Mouse (Mus musculus): ENCODE results near the gene Gpr6. TPM values are rescaled to one million over a fixed set of nuclear protein-coding genes. Genes with fewer than 3 reads are reported as not detected.

Gpr6 gene
- 2.7 and 2.9 TPM in 2 replicates for polyA plus RNA-seq (2015; fragmentation: Nextera tagmentation; extraction: Ambion mirVana)

GRCm38 (mm10) chr10:41072116-41072515, at the start of gene Gpr6:
Gene Gpr6 (minus strand): TSS chr10:41072285.
- H3K4me2 ChIP-seq: peak within 1 kb of the TSS; percentile 97
- H3K9ac ChIP-seq: peak within 1 kb of the TSS; percentile 57
- H3K4me3 ChIP-seq: peak within 1 kb of the TSS; percentile 55
- H3K27ac ChIP-seq: peak within 1 kb of the TSS; percentile 49
- under 1% methylated on average over 23 of the region's 23 CpGs for WGBS
- peak; percentile 83 for ATAC-seq (replicated peaks)
- H3K9me3 ChIP-seq: no peaks in the 10 kb centered on the region
- peaks cover 23% of the 10 kb centered on the region for H3K4me1 ChIP-seq
- peaks cover 14% of the 10 kb centered on the region for H3K27me3 ChIP-seq (replicated peaks)
- H3K36me3 ChIP-seq (replicated peaks): no peaks in the 10 kb centered on the region

GRCm38 (mm10) chr10:41100060-41100459, 28.0 kb upstream of the Gpr6 start:
- Histone ChIP-seq H3K9me3 (no peaks in the 10 kb centered on the region), H3K27me3 (replicated peaks) (no peaks in the 10 kb centered on the region), H3K9ac (no peak overlapping the region), H3K4me2 (no peak overlapping the region), H3K36me3 (replicated peaks) (no peaks in the 10 kb centered on the region), H3K27ac (no peak overlapping the region), H3K4me3 (no peak overlapping the region), H3K4me1 (peaks cover 5% of the 10 kb centered on the region)
- WGBS: 58% methylated on average over 2 of the region's 2 CpGs
- peak; percentile 51; the same call in 1 of the 2 replicates for ATAC-seq (replicated peaks)

DNA sequence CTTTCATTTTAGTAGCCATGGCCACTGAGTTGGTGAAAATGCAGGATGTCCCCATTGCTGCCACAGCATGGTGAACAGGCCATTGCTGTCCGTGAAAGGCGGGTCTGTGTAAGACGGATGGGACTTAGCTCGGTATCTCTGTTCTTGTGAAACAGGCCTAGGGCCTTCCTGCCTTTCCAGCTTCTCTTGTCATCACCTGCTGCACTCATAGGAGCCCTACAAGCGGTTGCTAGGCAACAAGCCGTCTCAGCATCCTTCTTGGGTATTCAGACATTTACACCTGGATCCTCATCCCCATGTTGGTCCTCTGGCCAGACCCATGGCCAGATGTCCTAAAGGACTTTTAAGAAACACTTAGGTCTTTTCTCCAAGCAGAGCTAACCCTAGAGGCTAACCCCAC, 26.1 kb upstream of the Gpr6 start:
- no peaks in the 10 kb centered on the region for H3K9me3 ChIP-seq
- peak; percentile 74 for ATAC-seq (replicated peaks)
- WGBS: 72% methylated on average over 6 of the region's 6 CpGs
- peaks cover 5% of the 10 kb centered on the region for H3K4me1 ChIP-seq
- no peaks in the 10 kb centered on the region for H3K27me3 ChIP-seq (replicated peaks)
- H3K4me3 ChIP-seq: no peak overlapping the region
- H3K9ac ChIP-seq: no peak overlapping the region
- H3K27ac ChIP-seq: no peak overlapping the region
- H3K4me2 ChIP-seq: no peak overlapping the region
- no peaks in the 10 kb centered on the region for H3K36me3 ChIP-seq (replicated peaks)

DNA sequence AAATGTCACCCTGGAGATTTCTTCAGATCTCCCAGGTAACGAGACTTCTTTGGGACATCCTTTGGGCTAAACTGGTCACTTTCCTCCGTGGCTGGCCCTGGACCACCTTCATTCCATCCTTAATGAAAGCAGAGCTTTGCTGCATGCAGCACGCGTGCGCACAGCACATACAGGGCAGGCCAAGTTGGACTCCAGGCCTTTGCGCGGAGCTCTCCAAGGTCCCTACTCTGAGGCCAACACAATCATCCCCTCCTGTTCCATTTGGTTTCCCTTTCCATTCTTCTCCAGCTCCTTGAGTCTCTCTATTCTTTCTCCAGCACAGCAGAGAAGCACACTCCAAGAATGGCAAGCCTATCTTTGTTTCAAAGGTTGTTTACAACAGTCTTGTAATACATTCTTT, 16.8 kb upstream of the Gpr6 start:
- Histone ChIP-seq H3K9ac (no peak overlapping the region), H3K4me2 (no peak overlapping the region), H3K4me1 (no peaks in the 10 kb centered on the region), H3K9me3 (no peaks in the 10 kb centered on the region), H3K4me3 (no peak overlapping the region), H3K36me3 (replicated peaks) (no peaks in the 10 kb centered on the region), H3K27me3 (replicated peaks) (no peaks in the 10 kb centered on the region), H3K27ac (no peak overlapping the region)
- ATAC-seq (replicated peaks): no peak
- WGBS: 72% methylated on average over 7 of the region's 7 CpGs

- peak overlapping the region; percentile 55 for H3K4me3 ChIP-seq
- no peaks in the 10 kb centered on the region for H3K36me3 ChIP-seq (replicated peaks)
- H3K4me2 ChIP-seq: peak overlapping the region; percentile 97
- no peaks in the 10 kb centered on the region for H3K9me3 ChIP-seq
- H3K27me3 ChIP-seq (replicated peaks): peaks cover 14% of the 10 kb centered on the region
- H3K9ac ChIP-seq: peak overlapping the region; percentile 57
- peak overlapping the region; percentile 49; the same call in 1 of the 2 replicates for H3K27ac ChIP-seq
- ATAC-seq (replicated peaks): peak; percentile 41
- 2% methylated on average over 11 of the region's 11 CpGs for WGBS
- H3K4me1 ChIP-seq: peaks cover 23% of the 10 kb centered on the region
Observed at GRCm38 (mm10) chr10:41071696-41072095, 389 bp downstream of the Gpr6 start.

DNA sequence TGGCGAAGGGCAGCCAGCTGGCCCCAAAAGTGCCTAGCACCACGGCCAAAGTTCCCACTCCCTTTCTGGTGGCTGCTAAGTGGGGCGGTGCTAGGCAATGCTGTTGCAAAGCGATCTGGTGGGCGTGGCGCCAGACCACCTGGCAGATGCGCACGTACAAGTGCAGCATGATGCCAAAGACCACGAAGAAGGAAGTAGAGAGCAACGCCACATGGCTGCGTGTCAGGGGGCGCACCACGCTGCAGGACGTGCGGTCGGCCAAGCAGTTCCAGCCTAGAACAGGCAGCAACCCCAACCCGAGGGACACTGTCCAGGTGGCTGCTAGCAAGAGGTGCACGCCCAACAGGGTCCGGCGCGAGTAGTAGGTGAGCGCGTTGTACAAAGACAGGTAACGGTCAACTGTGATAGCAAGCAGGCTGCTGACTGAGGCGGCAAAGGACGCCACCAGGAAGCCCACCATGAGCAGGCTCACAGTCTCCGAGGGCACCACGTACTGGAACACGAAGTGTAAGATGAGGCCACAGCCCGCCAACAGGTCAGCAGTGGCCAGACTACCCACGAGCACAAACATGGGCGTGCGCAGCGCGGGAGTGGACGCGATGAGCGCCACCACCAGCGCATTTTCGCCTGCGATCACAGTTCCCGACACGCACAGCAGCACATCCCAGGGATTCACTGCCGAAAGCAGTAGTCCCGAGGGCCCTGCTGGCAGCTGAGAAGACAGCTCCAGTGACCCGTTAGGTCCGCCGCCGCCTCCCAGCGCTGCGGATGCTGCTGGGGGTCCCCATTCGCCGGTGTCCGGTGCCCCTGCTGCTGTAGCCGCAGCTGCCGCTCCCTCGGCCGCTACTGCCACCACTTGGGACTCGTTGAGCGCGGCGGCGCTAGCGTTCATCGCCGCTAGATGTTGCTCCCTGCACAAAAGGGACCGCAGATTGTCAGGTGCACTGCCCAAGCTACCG, 1.1 kb downstream of the Gpr6 start:
- Histone ChIP-seq H3K4me3 (peak overlapping the region; percentile 55), H3K9ac (peak overlapping the region; percentile 55), H3K4me2 (peak overlapping the region; percentile 97), H3K9me3 (no peaks in the 10 kb centered on the region), H3K27ac (peak overlapping the region; percentile 49), H3K36me3 (replicated peaks) (no peaks in the 10 kb centered on the region), H3K27me3 (replicated peaks) (peaks cover 14% of the 10 kb centered on the region), H3K4me1 (peaks cover 23% of the 10 kb centered on the region)
- peak; percentile 76 for ATAC-seq (replicated peaks)
- WGBS: 2% methylated on average over 68 of the region's 68 CpGs

DNA sequence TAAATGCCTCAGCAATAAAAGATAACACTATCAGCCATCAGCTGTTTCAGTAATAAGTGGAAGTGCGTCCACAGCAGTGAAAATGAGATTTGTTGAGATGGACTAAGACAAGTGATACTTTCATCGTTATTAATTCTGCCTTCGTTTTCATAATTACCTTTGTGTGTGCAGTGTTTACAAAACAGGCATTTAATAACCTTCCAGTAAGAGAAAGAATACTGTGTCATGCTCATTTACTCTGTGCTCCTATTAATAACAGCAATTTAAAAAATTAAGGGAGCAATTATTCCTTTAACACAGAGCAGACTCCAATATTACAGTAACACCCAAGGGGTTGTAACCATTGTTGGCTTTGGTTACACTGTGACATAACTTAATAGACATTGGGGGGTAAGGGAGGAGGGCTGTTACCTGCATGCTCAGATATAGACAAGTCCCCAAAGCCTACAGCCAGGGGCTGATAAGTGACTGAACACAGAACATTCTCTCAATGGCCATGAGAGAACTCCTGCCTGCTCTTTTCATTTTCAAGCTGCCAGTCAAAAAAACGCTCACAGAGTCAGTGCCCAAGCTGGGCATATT, 11.7 kb downstream of the Gpr6 start:
- no peaks in the 10 kb centered on the region for H3K36me3 ChIP-seq (replicated peaks)
- ATAC-seq (replicated peaks): no peak
- WGBS: 60% methylated on average over 4 of the region's 4 CpGs
- H3K4me2 ChIP-seq: no peak overlapping the region
- H3K27ac ChIP-seq: no peak overlapping the region
- H3K27me3 ChIP-seq (replicated peaks): no peaks in the 10 kb centered on the region
- no peak overlapping the region for H3K4me3 ChIP-seq
- no peak overlapping the region for H3K9ac ChIP-seq
- no peaks in the 10 kb centered on the region for H3K9me3 ChIP-seq
- H3K4me1 ChIP-seq: no peaks in the 10 kb centered on the region

- H3K9ac ChIP-seq: no peak overlapping the region
- H3K9me3 ChIP-seq: no peaks in the 10 kb centered on the region
- H3K36me3 ChIP-seq (replicated peaks): no peaks in the 10 kb centered on the region
- H3K4me3 ChIP-seq: no peak overlapping the region
- WGBS: 62% methylated on average over 9 of the region's 9 CpGs
- no peak overlapping the region for H3K4me2 ChIP-seq
- ATAC-seq (replicated peaks): no peak
- no peaks in the 10 kb centered on the region for H3K27me3 ChIP-seq (replicated peaks)
- no peak overlapping the region for H3K27ac ChIP-seq
- H3K4me1 ChIP-seq: no peaks in the 10 kb centered on the region
Observed at GRCm38 (mm10) chr10:41055581-41055980, 16.5 kb downstream of the Gpr6 start.

DNA sequence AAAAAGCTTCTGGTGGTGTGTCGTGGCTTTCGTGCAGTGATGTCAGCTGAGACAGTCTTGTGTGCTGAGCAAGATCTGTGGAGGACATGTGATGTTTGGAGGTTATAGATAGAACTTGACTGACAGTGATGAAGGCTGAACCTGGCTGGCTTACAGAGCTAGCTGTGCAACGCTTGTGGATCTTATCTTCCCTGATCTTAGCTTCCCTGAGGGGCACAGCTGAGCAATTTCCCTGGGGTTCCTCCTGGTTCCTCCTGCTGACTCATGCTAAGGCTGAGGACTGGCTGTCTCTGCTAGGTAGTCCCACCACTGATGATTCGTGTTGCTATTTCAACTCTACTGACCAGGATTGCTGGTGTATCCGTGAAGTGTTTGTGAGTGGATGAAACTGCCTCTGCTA, 18.1 kb downstream of the Gpr6 start:
- Histone ChIP-seq H3K36me3 (replicated peaks) (no peaks in the 10 kb centered on the region), H3K9ac (no peak overlapping the region), H3K9me3 (no peaks in the 10 kb centered on the region), H3K27ac (no peak overlapping the region), H3K27me3 (replicated peaks) (no peaks in the 10 kb centered on the region), H3K4me3 (no peak overlapping the region), H3K4me1 (no peaks in the 10 kb centered on the region), H3K4me2 (no peak overlapping the region)
- 90% methylated on average over 5 of the region's 5 CpGs for WGBS
- ATAC-seq (replicated peaks): no peak

DNA sequence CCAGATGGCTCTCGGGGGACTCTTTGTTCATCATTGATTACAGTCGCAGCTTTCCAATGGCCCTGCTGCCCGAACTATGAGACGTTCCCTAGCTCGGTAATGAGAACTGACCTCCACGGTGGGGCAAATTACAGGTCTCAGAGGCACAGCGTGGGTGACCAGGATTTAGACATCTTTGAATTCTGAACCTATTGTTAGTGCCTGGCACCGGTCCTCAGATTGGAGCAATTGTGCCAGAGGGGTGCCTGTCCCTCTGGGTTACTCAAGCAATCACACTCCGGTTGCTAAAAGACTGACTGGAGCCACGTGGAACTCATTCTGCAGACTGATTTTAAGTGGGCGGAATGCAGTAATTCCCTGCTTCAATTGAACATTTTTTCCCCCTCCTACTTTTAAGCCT, 29.8 kb downstream of the Gpr6 start:
- Histone ChIP-seq H3K4me3 (no peak overlapping the region), H3K4me1 (peaks cover 23% of the 10 kb centered on the region), H3K27ac (no peak overlapping the region), H3K4me2 (peak overlapping the region; percentile 3; the same call in 1 of the 2 replicates), H3K9ac (no peak overlapping the region), H3K27me3 (replicated peaks) (no peaks in the 10 kb centered on the region), H3K36me3 (replicated peaks) (no peaks in the 10 kb centered on the region), H3K9me3 (no peaks in the 10 kb centered on the region)
- ATAC-seq (replicated peaks): no peak
- 16% methylated on average over 11 of the region's 11 CpGs for WGBS

- no peak overlapping the region for H3K4me3 ChIP-seq
- H3K36me3 ChIP-seq (replicated peaks): no peaks in the 10 kb centered on the region
- no peak for ATAC-seq (replicated peaks)
- H3K27ac ChIP-seq: no peak overlapping the region
- H3K4me1 ChIP-seq: peaks cover 23% of the 10 kb centered on the region
- H3K9ac ChIP-seq: no peak overlapping the region
- 0 out of 2 replicates have a peak overlapping the region, but pooled peaks have one; percentile 4 for H3K4me2 ChIP-seq
- no peaks in the 10 kb centered on the region for H3K9me3 ChIP-seq
- WGBS: 44% methylated on average over 9 of the region's 9 CpGs
- no peaks in the 10 kb centered on the region for H3K27me3 ChIP-seq (replicated peaks)
Observed at GRCm38 (mm10) chr10:41041478-41041877, 30.6 kb downstream of the Gpr6 start.

DNA sequence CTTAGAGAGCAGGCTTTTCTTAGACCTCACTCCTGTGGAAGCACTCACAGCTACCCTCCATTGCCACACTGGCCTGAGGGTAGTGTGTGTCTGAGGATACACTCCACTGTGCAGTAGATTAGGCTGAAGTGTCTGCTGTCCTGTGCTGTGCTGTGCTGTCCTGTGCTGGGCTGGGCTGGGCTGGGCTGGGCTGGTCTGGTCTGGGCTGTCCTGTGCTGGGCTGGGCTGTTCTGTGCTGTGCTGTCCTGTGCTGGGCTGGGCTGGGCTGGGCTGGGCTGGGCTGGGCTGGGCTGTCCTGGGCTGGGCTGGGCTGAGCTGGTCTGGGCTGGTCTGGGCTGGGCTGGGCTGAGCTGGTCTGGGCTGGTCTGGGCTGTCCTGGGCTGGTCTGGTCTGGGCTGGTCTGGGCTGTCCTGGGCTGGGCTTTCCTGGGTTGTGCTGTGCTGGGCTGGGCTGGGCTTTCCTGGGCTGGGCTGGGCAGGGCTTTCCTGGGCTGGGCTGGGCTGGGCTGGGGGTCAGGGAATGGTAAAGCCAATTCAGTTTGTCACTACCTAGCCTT, 31.5 kb downstream of the Gpr6 start:
- Histone ChIP-seq H3K9me3 (no peaks in the 10 kb centered on the region), H3K4me1 (peaks cover 23% of the 10 kb centered on the region), H3K9ac (no peak overlapping the region), H3K36me3 (replicated peaks) (no peaks in the 10 kb centered on the region), H3K4me3 (no peak overlapping the region), H3K27ac (no peak overlapping the region), H3K4me2 (no peak overlapping the region), H3K27me3 (replicated peaks) (no peaks in the 10 kb centered on the region)
- peak; percentile 40 for ATAC-seq (replicated peaks)
